Mouse (Mus musculus): ENCODE measurements at regions not wholly inside any gene's neighbourhood (a gene's known extent, or its start where the extent isn't known, plus 50 kb on each side); places are given as distances from the start of the nearest gene placed in this dataset.
"Not testable (repeated sequence)": the region's sequence is repeated elsewhere in the genome, so short reads cannot be mapped to it uniquely, and the experiment has no call there.

DNA sequence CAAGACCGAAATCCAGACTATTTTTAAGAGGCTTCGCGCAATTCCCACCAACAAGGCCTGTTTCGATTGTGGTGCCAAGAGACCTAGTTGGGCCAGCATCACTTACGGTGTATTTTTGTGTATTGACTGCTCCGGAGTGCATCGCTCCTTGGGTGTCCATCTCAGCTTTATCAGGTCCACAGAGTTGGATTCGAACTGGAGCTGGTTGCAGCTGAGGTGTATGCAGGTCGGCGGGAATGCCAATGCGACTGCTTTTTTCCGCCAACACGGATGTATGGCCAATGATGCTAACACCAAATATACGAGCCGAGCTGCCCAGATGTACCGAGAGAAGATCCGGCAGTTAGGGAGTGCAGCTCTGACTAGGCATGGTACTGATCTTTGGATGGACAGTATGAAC lies 73.9 kb upstream of the Oxtr start:
- TF ChIP-seq POLR2A (IDR thresholded peaks at IDR 0.05; ENCODE audit: insufficient read depth, low read length); CTCF (IDR thresholded peaks at IDR 0.05; ENCODE audit: low read depth, low read length); EP300 (IDR thresholded peaks at IDR 0.05; ENCODE audit: insufficient read depth, low read depth, low read length): not testable (repeated sequence)

Data from ES-Bruce4 (cell line).